Mouse (Mus musculus) myocyte (in vitro differentiated cells): ENCODE data around the gene BC035947.

Experiments used
- MYOD1 ChIP-seq, 3 experiments: IDR thresholded peaks; one replicate each; pipeline ENCODE4 v1.6.1; 2011; ENCODE audit warnings: control low read depth in 2 of 3, low read depth in 2 of 3, mild to moderate bottlenecking in 2 of 3, moderate library complexity in 1 of 3; ENCODE audit not compliant: insufficient read length in 2 of 3, control insufficient read depth in 1 of 3
- POLR2A ChIP-seq: IDR thresholded peaks from one replicate; pipeline ENCODE4 v1.6.1; 2011; ENCODE audit warnings: low read depth, mild to moderate bottlenecking, control low read depth, moderate library complexity; ENCODE audit not compliant: insufficient read length
- POLR2AphosphoS2 ChIP-seq: IDR thresholded peaks from one replicate; pipeline ENCODE4 v1.6.1; 2011; ENCODE audit warnings: low read depth, control low read depth; ENCODE audit not compliant: insufficient read length

GRCm38 (mm10) chr1:78452544-78452943, 59.4 kb downstream of the BC035947 start:
- TF ChIP-seq MYOD1 (IDR thresholded peaks at IDR 0.05; ENCODE audit: control insufficient read depth in 1 of 3, insufficient read length in 2 of 3, low read depth in 2 of 3) (no peak), POLR2A (no peak), POLR2AphosphoS2 (no peak)
